Mouse (Mus musculus): ENCODE results near the gene Tiam2. TPM values are rescaled to one million over a fixed set of nuclear protein-coding genes. Genes with fewer than 3 reads are reported as not detected.

Gene Tiam2
- polyA plus RNA-seq, 1 experiment from 2014 or later: 3.1 TPM

DNA sequence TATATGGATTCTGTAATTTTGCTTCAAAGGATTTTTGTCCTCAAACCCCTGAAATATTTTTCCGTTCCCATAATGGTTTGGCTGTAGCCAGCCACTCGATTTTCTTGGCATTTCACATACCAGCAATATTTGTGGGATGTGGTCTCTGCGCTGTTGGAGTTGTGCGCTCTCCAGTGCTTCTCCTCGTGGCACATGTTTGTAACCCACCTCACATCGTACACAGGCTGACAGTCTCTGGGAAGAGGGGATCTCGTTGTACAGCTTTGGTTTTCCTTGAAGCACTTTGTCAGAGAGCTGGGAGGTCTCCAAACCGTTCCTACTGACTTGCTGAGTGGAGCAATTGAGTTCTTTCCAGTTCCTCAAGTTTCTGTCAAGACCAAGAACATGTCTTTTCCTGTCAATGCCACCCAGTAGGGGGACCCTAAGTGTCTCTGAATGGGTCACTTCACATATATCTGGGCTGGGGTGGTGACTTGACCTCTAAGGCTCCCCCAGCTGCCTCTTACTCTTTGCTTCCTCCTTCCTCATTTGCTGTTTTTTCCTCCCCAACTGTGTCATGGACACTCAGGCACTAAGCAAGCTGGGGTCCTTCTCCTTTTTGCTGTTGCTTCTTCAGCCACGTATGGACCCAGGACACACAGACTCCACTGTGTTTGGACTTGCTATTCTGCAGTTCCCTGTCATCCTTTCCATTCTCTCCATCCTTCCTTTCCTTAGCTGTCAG is 79.1 kb downstream of the Tiam2 start:
- 69% methylated on average over 9 of the region's 9 CpGs for WGBS
- no peaks in the 10 kb centered on the region for H3K4me1 ChIP-seq (ENCODE audit: control insufficient read depth, insufficient read depth, low read length)
- H3K9me3 ChIP-seq (ENCODE audit: control insufficient read depth, low read length): no peaks in the 10 kb centered on the region
- H3K27me3 ChIP-seq (replicated peaks; ENCODE audit: control insufficient read depth, insufficient read depth, low read length): no peaks in the 10 kb centered on the region
- no peak overlapping the region for H3K9ac ChIP-seq (ENCODE audit: low read depth, low read length)
- no peak for ATAC-seq
- H3K4me3 ChIP-seq (ENCODE audit: low read length): no peak overlapping the region
- no peak overlapping the region for H3K4me2 ChIP-seq (ENCODE audit: low read depth, low read length)
- H3K27ac ChIP-seq (ENCODE audit: low read length): no peak overlapping the region
- no peaks in the 10 kb centered on the region for H3K36me3 ChIP-seq (ENCODE audit: control insufficient read depth, insufficient read depth, low read length)

DNA sequence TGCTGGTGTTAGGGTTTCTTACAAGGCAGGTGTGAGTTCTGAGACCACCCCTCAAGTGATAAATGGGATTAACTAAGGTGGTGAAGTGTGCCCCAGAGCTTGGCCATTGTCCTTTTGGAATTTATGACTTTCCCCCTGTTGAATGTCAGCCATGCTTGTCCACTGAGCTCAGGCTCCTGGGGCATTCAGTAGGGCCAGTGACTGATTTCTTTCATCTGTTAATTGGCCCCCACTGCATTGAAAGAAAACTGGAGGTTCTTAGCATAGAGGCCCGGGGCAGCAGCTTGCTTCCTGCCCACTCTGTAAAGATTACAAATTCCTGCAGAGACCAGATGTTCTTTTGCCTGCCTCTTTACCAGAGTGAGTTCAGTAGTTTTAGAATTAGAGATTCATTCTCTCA is 80.7 kb downstream of the Tiam2 start:
- Histone ChIP-seq H3K4me3 (ENCODE audit: low read length) (no peak overlapping the region), H3K27ac (ENCODE audit: low read length) (no peak overlapping the region), H3K9me3 (ENCODE audit: control insufficient read depth, low read length) (no peaks in the 10 kb centered on the region), H3K36me3 (ENCODE audit: control insufficient read depth, insufficient read depth, low read length) (no peaks in the 10 kb centered on the region), H3K9ac (ENCODE audit: low read depth, low read length) (no peak overlapping the region), H3K4me1 (ENCODE audit: control insufficient read depth, insufficient read depth, low read length) (no peaks in the 10 kb centered on the region), H3K27me3 (replicated peaks; ENCODE audit: control insufficient read depth, insufficient read depth, low read length) (no peaks in the 10 kb centered on the region), H3K4me2 (ENCODE audit: low read depth, low read length) (no peak overlapping the region)
- no peak for ATAC-seq
- 9% methylated on average over 1 of the region's 1 CpGs for WGBS

DNA sequence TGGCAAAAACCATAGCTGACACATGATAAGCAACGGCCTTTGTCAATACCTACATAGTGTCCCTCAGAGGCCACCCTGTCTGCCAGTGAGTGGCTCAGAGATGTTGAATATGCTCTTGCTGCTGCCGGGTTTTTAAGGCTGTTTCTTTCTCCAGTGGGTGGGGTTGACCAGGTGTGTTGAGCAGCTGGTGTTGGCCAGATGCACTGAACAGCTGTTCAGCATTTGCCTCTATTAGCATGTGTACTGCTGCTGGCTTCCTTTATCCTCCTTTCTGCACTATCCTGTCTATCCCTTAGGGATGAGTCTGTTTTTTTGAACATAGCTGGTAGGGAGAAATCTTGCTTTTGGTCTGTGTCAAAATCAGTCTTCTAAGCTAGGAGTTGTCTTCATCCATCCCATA is 83.9 kb downstream of the Tiam2 start:
- 74% methylated on average over 2 of the region's 2 CpGs for WGBS
- H3K27me3 ChIP-seq (replicated peaks; ENCODE audit: control insufficient read depth, insufficient read depth, low read length): no peaks in the 10 kb centered on the region
- no peak overlapping the region for H3K9ac ChIP-seq (ENCODE audit: low read depth, low read length)
- no peak overlapping the region for H3K4me2 ChIP-seq (ENCODE audit: low read depth, low read length)
- no peak for ATAC-seq
- no peak overlapping the region for H3K27ac ChIP-seq (ENCODE audit: low read length)
- H3K9me3 ChIP-seq (ENCODE audit: control insufficient read depth, low read length): no peaks in the 10 kb centered on the region
- H3K4me3 ChIP-seq (ENCODE audit: low read length): no peak overlapping the region
- H3K4me1 ChIP-seq (ENCODE audit: control insufficient read depth, insufficient read depth, low read length): no peaks in the 10 kb centered on the region
- H3K36me3 ChIP-seq (ENCODE audit: control insufficient read depth, insufficient read depth, low read length): no peaks in the 10 kb centered on the region

DNA sequence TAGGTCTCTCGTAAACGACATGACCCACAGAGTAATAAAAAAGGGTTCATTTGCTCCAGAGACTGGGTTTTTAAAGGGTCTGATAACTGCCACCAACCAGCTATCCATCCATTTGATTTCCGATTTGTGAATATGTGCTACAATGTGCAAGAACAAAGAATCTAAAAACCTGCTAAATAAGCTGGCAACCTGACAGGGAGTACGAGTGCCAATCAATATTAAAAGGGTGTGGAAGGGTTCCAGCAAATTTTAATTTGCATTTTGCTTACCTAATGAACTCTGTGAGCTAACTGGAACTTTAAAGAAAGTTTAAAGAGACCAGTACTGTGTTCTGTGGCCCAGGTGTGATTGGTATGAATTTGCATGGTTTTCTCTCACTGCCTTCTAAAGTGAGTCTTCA is 86.4 kb downstream of the Tiam2 start:
- Histone ChIP-seq H3K9me3 (ENCODE audit: control insufficient read depth, low read length) (no peaks in the 10 kb centered on the region), H3K4me1 (ENCODE audit: control insufficient read depth, insufficient read depth, low read length) (no peaks in the 10 kb centered on the region), H3K4me2 (ENCODE audit: low read depth, low read length) (no peak overlapping the region), H3K27me3 (replicated peaks; ENCODE audit: control insufficient read depth, insufficient read depth, low read length) (no peaks in the 10 kb centered on the region), H3K27ac (ENCODE audit: low read length) (no peak overlapping the region), H3K36me3 (ENCODE audit: control insufficient read depth, insufficient read depth, low read length) (no peaks in the 10 kb centered on the region), H3K9ac (ENCODE audit: low read depth, low read length) (no peak overlapping the region), H3K4me3 (ENCODE audit: low read length) (no peak overlapping the region)
- ATAC-seq: no peak
- 58% methylated on average over 4 of the region's 4 CpGs for WGBS

DNA sequence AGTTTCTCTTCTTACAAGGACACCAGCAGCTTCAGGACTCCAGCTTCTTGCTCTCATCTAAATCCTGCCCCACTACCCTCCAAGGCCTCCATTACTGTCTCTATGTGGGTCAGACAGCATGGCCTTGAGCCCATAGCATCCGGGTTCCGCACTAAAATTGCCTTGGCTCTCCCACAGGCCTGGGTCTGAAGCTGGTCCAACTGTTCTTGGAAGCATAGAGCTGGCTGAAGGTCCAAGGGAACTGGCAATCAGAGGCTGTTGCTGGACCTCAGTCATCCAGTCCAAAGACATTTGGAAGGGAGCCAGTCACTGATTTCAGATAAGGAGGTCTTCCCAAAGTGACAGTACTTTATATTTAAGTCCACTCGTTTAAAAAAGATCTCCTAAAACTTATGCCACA is 89.2 kb downstream of the Tiam2 start:
- Histone ChIP-seq H3K4me3 (ENCODE audit: low read length) (no peak overlapping the region), H3K27me3 (replicated peaks; ENCODE audit: control insufficient read depth, insufficient read depth, low read length) (no peaks in the 10 kb centered on the region), H3K27ac (ENCODE audit: low read length) (no peak overlapping the region), H3K9me3 (ENCODE audit: control insufficient read depth, low read length) (no peaks in the 10 kb centered on the region), H3K36me3 (ENCODE audit: control insufficient read depth, insufficient read depth, low read length) (no peaks in the 10 kb centered on the region), H3K4me2 (ENCODE audit: low read depth, low read length) (no peak overlapping the region), H3K9ac (ENCODE audit: low read depth, low read length) (no peak overlapping the region), H3K4me1 (ENCODE audit: control insufficient read depth, insufficient read depth, low read length) (no peaks in the 10 kb centered on the region)
- ATAC-seq: no peak
- 84% methylated on average over 3 of the region's 3 CpGs for WGBS

DNA sequence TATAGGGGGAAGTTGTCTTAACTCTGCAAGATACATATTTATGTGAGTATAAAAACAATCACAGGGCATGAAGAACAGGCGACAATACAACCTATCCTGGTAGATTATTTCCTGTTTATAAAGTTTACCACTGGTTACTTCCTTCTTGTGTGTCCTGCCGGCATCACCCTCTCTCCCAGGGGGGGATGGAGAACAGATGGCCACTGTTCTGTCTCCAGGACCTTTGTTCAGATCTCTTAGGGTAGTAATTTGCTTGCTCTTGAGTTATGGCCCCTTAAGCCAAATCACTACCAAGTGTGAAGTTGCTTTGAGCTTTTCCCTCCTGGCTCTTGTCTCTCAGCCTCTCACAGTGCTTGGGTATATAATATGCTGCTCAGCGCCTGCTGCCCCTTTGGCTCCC is 90.0 kb downstream of the Tiam2 start:
- WGBS: 58% methylated on average over 3 of the region's 3 CpGs
- H3K27me3 ChIP-seq (replicated peaks; ENCODE audit: control insufficient read depth, insufficient read depth, low read length): no peaks in the 10 kb centered on the region
- no peak for ATAC-seq

DNA sequence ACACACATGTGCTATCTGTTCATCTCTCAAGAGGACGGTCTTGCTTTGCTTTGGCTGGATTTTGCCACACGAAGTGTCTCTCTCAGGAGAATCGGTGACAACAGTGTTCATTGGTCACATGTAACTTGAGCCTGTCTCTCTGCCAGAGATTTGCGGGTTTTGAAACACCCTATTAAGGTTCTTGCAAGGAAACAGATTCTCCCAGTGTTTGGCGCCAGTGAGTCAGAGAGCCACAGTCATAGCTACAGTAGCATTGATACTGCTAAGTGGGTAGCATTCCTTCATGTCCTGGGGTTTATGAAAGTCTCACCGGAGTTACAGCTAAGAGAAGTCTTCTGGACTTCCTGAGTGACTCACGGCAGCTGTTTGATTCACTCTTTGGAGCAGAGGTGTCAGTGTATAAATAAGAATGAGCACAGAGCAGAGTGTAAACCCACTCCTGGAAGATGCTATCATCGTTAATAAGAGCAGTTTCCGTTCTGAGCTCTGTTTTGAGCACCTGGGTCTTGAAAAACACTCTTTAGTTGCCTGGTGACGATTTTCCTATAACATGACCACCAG is 93.1 kb downstream of the Tiam2 start:
- ATAC-seq: no peak
- H3K36me3 ChIP-seq (ENCODE audit: control insufficient read depth, insufficient read depth, low read length): no peaks in the 10 kb centered on the region
- WGBS: 64% methylated on average over 10 of the region's 10 CpGs

More for the DNA sequence above, 90.0 kb downstream of the Tiam2 start:
- Histone ChIP-seq H3K36me3 (ENCODE audit: control insufficient read depth, insufficient read depth, low read length) (no peaks in the 10 kb centered on the region), H3K4me3 (ENCODE audit: low read length) (no peak overlapping the region), H3K27ac (ENCODE audit: low read length) (no peak overlapping the region), H3K4me2 (ENCODE audit: low read depth, low read length) (no peak overlapping the region), H3K9ac (ENCODE audit: low read depth, low read length) (no peak overlapping the region), H3K9me3 (ENCODE audit: control insufficient read depth, low read length) (no peaks in the 10 kb centered on the region), H3K4me1 (ENCODE audit: control insufficient read depth, insufficient read depth, low read length) (no peaks in the 10 kb centered on the region)

DNA sequence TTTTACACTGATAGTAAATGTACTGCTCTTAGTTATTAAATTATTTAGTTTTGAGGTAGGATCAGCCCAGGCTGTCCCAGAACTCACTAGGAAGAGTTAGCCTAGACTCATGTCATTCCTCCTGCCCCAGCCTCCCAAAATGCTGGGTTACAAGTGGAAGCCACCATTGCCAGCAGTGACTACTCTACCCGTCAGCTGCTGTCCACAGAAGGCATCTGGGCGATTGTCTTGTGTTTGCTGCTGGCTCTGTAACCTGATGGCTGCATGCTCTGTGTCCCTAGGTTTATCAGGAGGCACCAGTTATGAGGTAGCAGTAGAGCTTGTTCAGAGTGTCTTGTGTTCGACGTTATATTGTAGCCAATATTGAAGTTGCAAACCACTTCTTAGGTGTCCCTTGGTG is 93.8 kb downstream of the Tiam2 start:
- H3K4me1 ChIP-seq (ENCODE audit: control insufficient read depth, insufficient read depth, low read length): no peaks in the 10 kb centered on the region
- no peak for ATAC-seq
- H3K9ac ChIP-seq (ENCODE audit: low read depth, low read length): no peak overlapping the region
- H3K4me3 ChIP-seq (ENCODE audit: low read length): no peak overlapping the region
- H3K36me3 ChIP-seq (ENCODE audit: control insufficient read depth, insufficient read depth, low read length): no peaks in the 10 kb centered on the region
- no peak overlapping the region for H3K4me2 ChIP-seq (ENCODE audit: low read depth, low read length)
- no peak overlapping the region for H3K27ac ChIP-seq (ENCODE audit: low read length)
- no peaks in the 10 kb centered on the region for H3K9me3 ChIP-seq (ENCODE audit: control insufficient read depth, low read length)
- no peaks in the 10 kb centered on the region for H3K27me3 ChIP-seq (replicated peaks; ENCODE audit: control insufficient read depth, insufficient read depth, low read length)
- WGBS: 86% methylated on average over 4 of the region's 4 CpGs

More for the DNA sequence above, 93.1 kb downstream of the Tiam2 start:
- H3K9ac ChIP-seq (ENCODE audit: low read depth, low read length): no peak overlapping the region
- H3K4me2 ChIP-seq (ENCODE audit: low read depth, low read length): no peak overlapping the region
- no peaks in the 10 kb centered on the region for H3K4me1 ChIP-seq (ENCODE audit: control insufficient read depth, insufficient read depth, low read length)
- no peaks in the 10 kb centered on the region for H3K27me3 ChIP-seq (replicated peaks; ENCODE audit: control insufficient read depth, insufficient read depth, low read length)
- H3K9me3 ChIP-seq (ENCODE audit: control insufficient read depth, low read length): no peaks in the 10 kb centered on the region
- no peak overlapping the region for H3K4me3 ChIP-seq (ENCODE audit: low read length)
- no peak overlapping the region for H3K27ac ChIP-seq (ENCODE audit: low read length)

DNA sequence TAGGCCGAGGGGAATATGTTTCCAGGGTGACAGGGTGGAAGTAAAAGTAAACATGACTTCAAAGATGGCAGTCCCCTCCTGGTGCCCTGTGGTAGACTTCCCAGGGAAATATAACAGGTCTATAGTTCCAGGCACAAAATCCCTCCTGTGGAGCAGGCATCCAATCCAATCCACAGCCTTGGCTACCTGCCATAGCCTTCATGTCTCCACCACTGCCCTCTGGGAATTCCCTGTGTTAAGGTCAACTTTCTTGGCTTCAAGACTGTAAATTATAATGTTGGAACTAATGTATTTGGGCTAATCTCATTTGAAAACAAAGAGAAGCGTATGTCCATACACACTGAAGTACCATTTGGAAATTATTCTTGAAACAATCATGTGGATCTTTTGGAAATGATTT is 97.0 kb downstream of the Tiam2 start:
- H3K4me1 ChIP-seq (ENCODE audit: control insufficient read depth, insufficient read depth, low read length): no peaks in the 10 kb centered on the region
- H3K27me3 ChIP-seq (replicated peaks; ENCODE audit: control insufficient read depth, insufficient read depth, low read length): no peaks in the 10 kb centered on the region
- no peak for ATAC-seq
- H3K4me2 ChIP-seq (ENCODE audit: low read depth, low read length): no peak overlapping the region
- no peak overlapping the region for H3K27ac ChIP-seq (ENCODE audit: low read length)
- H3K36me3 ChIP-seq (ENCODE audit: control insufficient read depth, insufficient read depth, low read length): no peaks in the 10 kb centered on the region
- H3K4me3 ChIP-seq (ENCODE audit: low read length): no peak overlapping the region
- WGBS: 66% methylated on average over 2 of the region's 2 CpGs
- H3K9me3 ChIP-seq (ENCODE audit: control insufficient read depth, low read length): no peaks in the 10 kb centered on the region
- H3K9ac ChIP-seq (ENCODE audit: low read depth, low read length): no peak overlapping the region

DNA sequence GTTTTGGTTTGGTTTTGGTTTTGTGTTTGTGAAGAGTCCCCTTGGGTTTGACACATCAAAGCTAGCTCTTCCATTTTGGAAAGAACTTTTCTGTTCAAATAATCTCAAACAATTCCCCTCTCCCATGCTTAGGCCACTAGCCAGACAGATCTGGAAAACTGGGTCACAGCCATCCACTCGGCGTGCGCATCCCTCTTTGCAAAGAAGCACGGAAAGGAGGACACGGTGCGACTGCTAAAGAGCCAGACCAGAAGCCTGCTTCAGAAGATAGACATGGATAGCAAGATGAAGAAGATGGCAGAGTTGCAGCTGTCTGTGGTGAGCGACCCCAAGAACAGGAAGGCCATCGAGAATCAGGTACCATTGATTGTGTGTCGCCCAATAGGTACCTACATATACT is 102.3 kb downstream of the Tiam2 start:
- no peak for ATAC-seq
- no peaks in the 10 kb centered on the region for H3K36me3 ChIP-seq (ENCODE audit: control insufficient read depth, insufficient read depth, low read length)
- H3K27me3 ChIP-seq (replicated peaks; ENCODE audit: control insufficient read depth, insufficient read depth, low read length): no peaks in the 10 kb centered on the region
- no peak overlapping the region for H3K9ac ChIP-seq (ENCODE audit: low read depth, low read length)
- WGBS: 95% methylated on average over 9 of the region's 9 CpGs
- H3K4me1 ChIP-seq (ENCODE audit: control insufficient read depth, insufficient read depth, low read length): no peaks in the 10 kb centered on the region
- no peak overlapping the region for H3K4me3 ChIP-seq (ENCODE audit: low read length)
- no peak overlapping the region for H3K4me2 ChIP-seq (ENCODE audit: low read depth, low read length)
- no peaks in the 10 kb centered on the region for H3K9me3 ChIP-seq (ENCODE audit: control insufficient read depth, low read length)
- no peak overlapping the region for H3K27ac ChIP-seq (ENCODE audit: low read length)
